Mouse (Mus musculus): Measurements from ENCODE around the gene Col20a1.

DNA sequence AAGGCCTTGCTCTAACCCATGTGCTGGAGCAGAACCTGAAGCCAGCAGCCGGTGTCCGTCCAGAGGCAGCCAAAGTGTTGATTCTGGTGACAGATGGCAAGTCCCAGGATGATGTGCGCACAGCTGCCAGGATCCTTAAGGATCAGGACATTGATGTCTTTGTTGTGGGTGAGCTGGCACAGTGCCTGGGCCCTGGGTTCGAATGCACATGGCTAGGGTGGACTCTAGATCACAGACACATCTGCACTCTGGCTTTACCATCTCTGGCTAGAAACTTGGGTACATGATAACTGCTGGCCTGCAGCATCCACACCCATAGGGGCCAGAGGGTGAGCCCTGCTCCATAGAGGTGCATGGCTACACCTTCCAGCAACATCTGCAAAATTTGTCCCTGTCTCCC lies 9.1 kb downstream of the Col20a1 start:
- TF ChIP-seq CTCF (IDR thresholded peaks at IDR 0.05; ENCODE audit: extremely low read depth, insufficient read length, insufficient replicate concordance, low read depth, low read length): no peak
- no peak for TF ChIP-seq POLR2A (IDR thresholded peaks at IDR 0.05; ENCODE audit: low read depth, low read length)
